Mouse (Mus musculus): ENCODE data around the gene Arhgef2.

The Arhgef2 gene

DNA sequence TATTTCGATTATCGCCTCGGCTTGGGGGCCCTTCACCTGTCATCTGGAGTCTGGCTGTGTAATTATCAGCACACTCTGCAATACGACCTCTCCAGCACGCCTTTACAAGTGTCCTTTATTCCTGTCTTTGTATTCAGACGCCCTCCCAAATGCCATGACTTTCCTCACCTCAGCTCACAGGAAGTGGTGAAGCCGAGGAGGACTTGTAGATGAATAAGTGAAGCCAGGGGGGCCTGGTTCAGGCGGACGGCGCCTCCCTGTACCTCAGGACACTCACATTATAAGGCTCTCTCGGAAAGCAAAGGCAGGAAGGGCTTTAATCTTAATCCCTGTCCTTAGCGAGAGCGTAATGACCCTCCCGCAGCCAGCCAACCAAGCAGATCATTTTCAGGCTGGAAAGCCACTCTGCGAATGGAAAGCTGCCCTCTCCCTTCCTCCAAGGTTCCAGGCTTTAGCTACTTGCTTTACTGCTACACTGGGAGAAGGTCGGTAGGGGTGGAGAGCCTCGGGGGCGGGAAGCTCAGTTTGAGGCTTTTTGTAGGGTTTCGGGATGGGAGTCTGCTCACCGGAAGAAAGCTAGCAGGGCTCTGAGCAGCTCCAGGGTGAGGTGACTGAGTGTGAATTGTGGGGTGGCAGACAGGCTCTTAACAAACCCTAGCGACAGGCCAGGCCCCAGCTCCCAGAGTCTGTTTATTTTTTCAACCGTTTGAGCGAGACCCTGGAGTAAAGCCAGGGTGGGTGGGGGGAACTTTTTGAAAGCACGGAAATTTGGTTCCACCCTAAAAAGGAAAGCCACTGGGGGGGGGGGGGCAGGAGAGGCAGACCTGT, 16.6 kb downstream of the Arhgef2 start:
- DNase-seq: peak; percentile 55

DNA sequence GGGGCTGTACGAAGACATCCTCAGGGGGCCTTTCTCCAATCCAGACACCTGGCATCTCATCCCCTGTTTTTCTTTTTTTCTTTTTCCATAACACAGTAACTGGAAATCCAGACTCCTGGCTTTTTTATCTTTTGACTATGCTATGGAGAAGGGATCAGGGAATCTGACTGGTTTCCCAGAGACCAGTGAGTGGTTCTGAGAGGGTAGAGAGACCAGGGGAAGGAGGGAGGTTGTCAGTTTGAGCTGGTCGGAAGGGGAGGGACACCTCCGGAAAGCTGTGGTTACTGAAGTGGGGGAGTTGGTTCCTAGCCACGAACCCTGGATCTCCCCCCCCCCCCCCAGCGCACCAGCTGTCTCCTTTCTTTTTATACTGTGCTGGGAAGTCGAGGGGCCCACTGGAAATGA, 17.2 kb downstream of the Arhgef2 start:
- no peak for DNase-seq

DNA sequence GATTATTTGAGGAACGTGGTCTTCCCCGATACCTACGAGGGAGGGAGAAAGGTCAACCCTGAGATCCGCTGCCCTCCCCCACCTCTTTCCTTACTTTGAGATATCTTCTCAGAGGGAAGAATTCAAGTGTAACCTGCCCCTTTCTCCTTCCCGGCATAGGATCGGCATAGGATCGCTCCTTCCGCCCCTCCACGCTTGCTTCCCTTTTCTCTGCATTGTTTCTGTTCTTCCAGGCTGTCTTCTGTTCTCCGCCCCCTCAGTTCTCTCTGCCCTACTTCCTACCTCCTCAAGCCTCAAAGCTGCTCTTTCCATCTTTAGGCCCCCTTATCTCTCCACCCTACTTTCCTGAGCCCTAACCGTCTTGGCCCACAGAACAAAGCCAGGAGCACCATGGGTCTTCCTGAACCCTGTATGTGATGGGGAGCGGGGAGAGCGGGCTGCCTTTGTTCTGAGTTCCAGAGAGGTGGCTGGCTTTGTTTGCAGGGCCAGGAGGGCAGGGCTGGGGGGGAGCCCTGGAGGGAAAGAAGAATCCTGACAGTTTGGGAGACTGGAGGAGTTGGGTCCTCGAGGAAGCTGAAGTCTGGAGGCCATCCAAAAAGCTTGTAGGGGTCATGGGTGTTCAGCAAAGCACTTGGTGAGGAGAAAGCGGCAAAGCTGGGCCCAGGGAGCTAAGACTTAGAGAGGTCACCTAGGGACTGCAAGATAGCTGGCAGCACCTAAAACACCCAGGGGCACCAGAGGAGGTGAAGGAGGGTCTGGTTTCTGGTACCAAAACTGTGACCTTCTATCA, 17.8 kb downstream of the Arhgef2 start:
- DNase-seq: no peak

DNA sequence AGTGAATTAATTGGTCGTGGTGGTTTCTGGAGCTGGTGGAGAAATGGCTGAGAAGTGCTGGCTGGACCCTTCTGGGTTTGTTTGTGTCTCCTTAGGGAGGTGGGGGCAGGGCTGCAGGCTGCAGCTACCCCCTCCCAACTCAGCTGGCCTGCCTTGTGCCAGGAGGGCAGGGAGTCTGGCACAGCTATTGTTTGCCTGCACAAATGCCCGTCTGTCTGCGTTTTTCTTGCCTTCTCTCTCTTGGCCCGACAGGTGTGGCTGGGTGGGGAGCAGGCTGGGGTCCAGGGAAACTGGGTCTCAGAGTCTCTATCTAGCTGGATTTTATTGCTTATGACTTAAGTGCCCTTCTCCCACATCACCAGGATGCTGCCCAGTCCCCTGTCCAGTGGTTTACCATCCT, 18.6 kb downstream of the Arhgef2 start:
- DNase-seq: no peak

DNA sequence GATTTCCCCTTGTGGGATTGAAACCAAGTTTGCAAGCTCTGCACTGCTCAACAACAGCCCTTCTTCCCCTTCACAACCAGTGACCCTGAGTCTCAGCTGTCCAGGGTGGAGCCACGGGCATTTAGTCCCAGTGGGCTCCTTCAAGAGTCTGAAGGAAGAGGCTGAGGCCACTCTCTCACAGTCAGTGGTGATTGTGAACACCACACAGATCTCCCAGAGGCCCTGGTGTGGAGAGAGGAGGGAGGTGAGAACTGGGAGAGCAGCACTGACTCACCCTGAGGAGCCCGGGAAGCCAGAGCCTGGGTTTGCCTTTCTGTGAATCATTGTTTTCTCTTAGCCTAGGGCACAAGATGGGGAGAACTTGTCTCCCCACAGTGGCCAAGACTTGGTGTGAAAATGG, 19.2 kb downstream of the Arhgef2 start:
- no peak for DNase-seq

DNA sequence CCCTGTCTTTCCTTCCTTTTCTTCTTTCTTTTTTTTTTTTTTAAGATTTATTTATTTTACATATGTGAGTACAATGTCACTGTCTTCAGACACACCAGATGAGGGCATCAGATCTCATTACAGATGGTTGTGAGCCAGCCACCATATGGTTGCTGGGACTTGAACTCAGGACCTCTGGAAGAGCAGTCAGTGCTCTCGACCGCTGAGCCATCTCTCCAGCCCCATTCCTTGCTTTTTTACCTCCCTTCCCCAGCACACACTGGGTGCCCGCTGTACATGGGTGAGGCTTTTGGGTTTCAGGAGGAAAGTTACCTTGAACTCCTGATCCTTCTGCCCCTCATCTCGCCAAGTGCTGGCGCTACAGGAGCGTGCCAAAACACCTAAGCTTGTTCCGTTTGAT, 19.8 kb downstream of the Arhgef2 start:
- no peak for DNase-seq

DNA sequence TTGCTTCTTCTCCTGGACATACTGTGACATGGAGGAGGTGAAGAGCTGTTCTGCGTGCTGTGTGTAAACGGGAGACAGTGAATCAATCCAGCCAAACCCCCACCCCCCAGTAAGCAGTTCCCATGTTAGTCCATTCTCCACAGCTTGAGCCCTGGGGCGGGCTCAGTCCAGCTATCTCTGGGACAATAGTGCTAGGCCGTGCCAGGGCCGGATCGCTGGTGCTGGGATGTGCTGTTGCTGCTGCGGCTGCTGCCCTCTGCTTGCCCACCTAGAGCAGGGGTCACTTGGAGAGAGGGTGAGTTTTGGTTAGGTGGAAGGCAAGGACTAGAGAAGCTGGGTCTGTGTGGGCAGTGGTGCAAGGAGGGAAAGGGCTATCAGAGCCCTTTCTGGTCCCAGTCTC, 20.6 kb downstream of the Arhgef2 start:
- DNase-seq: no peak

DNA sequence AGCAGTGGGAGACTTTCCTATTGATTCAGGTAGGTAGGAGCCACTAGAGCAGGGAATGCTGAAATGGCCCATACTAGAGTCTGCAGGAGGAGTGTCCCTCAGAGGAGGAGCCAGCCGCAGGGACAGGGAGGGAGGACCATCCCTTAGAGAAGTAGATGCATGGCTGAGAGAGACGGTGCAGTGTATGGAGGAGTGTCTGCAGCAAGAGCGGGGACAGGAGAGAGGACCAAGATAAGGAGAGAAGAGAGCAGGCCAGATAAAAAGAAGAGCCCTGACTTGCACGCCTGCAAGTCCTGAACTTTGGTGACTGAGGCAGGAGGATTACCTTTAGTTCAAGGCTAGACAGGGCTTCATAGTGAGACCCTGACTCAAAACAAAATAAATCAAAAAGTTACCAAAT, 21.3 kb downstream of the Arhgef2 start:
- DNase-seq: no peak

DNA sequence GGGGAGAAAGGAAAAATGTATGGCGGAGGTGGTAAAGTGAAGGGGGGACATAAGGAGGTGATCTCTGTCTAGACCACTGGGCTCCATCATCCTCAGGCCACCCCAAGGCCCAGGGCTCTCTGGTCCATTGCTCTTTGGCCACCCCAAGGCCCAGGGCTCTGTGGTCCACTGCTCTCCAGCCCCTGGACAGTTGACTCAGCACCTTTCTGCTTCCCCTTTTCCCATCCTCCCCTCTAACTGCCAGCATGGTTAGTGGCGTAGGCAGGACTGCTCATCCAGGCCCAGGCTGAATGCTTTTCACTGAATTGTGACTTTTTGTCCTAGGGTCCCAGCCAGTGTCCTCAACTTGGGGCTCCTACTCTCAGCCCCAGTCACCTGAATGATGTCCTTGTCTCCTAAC, 21.8 kb downstream of the Arhgef2 start:
- no peak for DNase-seq

DNA sequence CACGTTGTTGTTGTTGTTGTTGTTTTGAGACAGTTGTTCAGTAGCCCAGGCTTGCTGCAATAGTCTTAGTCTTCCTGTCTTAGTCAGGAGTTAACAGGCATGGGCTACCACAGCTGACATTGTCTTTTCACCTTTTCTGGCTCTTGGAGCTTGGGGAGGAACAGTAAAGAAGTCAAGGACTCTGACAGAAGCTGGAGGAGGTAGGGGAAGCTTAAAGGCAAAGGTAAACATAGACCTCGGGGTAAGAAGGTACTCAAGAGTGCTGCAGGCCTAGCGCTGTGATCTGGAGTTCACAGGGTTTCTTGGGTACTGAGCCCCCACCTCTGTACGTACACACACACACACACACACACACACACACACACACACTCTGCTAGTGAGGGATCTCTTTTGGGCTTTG, 23.0 kb downstream of the Arhgef2 start:
- no peak for DNase-seq

DNA sequence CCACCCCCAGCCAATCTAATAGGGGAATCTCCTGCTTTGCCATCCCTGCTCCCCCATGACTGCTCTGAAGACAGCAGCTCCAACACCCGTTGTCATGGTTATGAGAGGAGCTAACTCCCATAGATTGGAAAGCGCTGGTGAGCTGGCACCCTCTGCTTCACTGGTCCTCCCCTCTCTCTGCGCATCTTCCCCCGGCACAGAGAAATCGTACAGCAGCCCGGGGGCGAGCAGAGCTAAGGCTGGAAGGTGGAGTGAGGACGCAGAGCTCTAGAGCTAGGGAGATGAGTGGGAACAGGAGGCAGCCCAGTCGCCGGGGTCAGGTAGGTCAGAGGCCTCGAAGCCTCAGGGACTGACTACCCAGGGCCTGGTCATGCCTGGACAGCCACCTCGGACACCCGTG, 23.5 kb downstream of the Arhgef2 start:
- DNase-seq: no peak

DNA sequence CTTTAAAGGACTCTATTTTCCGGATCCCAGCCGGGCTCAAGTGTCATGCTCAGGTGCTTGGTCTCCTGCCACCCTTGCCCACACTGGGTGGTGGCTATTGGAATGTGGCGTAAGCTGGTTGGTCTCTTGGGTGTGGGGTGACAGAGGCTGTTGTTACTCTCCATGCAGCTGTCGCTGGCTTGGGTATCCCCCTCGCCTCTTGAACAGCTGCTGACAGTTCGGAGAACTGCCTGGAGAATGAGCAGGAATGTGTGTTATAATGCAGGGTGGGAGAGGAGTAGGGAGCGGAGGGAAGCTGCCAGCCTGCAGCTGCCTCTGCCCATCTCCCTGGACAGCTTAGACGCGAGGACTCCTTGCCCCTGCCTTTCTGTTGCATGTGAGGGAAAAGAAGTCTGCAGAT, 24.3 kb downstream of the Arhgef2 start:
- DNase-seq: no peak

DNA sequence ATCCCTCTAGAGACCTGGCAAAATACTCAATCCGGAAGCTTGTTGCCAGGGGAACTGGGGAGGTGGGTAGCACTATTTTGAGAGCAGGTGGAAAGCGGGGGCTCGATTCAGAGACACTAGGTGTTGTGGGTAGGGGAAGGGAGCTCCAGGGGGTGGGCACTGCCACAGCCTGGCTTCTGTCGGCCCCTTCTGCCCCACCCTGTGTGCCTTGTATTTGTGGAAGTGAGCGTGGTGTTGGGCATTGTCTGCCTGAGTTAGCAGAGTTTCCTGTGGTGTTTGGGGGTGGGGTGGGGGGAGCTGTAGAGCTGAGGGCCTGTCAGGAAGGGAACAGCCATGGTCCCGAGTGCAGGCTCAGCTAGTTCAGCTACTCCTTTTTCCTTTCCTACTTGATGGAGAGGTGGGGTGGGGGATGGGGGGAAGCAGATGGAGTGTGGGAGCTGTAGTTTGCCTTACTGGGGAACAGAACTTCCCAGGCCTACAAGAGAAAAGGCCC, 25.1 kb downstream of the Arhgef2 start:
- peak; percentile 42 for DNase-seq

DNA sequence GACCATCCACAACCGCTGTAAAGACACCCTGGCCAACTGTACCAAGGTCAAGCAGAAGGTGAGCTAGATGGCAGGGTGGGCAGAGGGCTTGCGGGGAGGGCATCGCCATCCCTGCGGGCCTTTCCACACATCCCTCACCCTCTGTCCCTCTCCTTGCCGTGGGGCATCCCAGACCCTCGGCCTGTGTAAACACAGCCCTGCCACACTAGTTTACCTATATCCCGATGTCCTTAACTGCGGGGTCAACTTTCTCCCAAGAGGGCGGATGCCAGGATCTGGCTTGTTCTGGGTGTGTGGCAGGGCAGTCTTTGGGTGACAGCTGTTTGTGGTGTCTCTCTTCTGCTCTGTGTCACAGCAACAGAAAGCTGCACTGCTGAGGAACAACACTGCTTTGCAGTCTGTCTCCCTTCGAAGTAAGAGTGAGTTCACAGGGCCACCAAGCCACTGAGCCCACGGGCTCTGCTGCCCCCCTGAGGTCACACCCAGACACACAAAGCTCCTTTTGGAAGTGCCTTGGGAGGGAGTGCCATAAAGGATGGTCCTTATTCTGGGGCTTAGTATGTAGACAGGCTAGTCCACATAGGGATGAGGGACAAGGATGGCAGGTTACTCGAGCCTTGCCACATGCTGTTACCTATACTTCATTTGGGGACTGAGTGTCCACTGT, 26.3 kb downstream of the Arhgef2 start:
- no peak for DNase-seq

DNA sequence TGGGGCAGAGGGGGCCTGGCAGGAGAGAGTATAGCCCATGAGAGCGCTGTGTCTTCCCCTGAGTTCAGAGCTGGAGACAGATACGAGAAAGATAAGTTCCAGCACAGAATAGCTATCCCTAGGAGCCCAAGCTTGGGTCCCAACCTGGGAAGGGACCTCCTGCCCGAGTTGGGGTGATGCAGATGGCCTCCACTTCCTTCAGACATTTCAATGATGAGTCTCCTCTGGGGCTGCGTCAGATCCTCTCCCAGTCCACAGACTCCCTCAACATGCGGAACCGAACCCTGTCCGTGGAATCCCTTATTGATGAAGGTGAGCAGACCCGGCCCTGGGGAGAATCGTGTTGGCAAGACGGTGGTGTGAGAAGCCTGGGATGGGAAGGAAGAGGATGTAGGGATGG, 27.3 kb downstream of the Arhgef2 start:
- DNase-seq: no peak

DNA sequence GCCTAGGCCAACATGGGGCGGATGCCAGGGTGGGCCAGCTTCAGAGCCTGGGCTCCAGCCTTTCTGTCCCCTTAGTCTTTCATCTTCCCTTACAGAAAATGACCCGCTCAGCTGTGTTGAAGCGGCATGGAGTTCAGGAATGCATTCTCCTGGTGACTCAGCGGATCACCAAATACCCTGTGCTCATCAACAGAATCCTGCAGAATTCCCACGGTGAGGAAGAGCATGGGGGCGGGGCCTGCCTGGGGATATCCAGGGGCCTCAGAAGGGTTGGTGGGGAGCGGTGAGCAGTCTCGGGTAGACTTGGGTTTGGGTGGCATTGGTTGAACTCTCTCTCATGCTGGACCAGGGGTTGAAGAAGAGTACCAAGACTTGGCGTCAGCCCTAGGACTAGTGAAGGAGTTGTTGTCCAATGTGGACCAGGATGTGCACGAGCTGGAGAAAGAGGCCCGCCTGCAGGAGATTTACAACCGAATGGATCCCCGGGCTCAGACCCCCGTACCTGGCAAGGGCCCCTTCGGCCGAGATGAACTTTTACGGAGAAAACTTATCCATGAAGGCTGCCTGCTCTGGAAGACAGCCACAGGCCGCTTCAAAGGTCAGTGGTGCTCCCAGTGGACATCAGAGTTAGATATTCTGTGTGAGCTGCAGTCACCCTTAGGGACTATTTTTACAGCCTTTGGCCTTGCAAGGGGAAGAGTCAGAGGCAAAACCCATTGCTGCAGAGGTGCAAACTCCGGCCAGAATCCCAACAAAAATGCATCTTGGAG, 29.9 kb downstream of the Arhgef2 start:
- no peak for DNase-seq

DNA sequence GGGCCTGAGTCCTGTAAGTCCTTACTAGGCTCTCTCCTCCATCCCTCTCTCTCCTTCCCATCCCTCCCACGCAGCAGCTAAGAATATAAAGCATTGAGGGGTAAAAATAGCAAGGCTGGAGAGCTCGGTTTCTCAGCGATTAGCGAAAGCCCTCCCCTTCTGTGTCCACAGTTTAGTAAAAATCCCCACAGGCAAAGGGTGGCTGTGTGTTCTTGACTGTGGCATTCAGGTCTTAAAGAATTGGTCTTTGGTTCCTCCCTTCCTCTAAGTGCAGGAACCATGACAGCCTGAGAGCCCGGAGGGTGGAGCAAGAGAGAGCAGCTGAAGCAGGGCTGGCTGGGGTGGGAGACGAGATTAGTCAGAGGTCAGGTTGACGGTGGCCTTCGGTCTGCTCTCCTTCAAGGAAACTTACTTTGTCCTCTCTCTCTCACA, 30.8 kb downstream of the Arhgef2 start:
- no peak for DNase-seq

DNA sequence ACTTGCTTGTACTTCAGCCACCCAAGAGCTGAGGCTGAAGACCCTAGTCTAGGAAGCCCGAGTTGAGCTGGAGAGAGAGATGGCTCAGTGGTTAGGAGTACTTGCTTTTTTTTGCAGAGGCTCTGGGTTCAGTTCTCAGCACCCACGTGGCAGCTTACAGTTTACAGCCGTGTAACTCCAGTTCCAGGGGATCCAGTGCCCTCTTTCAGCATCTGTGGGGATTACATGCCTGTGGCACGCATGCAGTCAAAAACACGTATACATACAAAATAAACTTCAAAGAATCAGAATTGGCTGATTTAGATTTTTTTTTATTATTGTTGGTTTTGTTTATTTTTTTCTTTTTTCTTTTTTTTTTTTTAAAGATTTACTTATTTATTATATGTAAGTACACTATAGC, 31.4 kb downstream of the Arhgef2 start:
- DNase-seq: no peak

DNA sequence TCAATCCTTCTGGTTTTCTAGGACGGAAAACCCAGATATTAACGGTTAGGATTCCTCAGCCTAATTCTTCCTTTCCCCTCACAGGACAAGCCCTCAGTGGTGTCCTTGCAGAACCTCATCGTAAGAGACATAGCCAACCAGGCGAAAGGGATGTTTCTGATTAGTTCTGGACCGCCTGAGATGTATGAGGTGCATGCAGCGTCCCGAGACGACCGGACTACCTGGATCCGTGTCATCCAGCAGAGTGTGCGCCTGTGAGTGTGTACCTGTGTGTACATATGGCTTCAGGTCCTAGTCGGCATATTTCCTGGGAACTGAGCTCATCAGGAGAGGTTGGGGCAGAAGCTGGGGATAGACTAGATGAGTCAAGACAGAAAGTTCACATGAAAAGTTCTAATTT, 33.5 kb downstream of the Arhgef2 start:
- no peak for DNase-seq

DNA sequence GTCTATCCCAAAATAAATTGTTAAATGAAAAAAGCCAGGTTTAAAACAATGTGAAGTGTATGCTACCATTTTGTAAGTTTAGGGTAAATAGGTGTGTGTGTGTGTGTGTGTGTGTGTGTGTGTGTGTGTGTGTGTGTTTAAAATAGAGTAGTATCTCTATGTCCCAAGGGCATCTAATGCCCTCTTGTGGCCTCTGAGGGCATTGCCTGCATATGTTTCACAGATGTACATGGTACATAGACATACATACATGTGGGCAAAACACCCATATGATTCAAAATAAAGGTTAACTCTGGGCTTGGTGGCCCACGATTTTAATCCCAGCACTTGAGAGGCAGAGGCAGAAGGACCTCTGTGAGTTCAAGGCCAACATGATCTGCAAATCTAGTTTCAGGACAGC, 34.9 kb downstream of the Arhgef2 start:
- peak; percentile 64 for DNase-seq

DNA sequence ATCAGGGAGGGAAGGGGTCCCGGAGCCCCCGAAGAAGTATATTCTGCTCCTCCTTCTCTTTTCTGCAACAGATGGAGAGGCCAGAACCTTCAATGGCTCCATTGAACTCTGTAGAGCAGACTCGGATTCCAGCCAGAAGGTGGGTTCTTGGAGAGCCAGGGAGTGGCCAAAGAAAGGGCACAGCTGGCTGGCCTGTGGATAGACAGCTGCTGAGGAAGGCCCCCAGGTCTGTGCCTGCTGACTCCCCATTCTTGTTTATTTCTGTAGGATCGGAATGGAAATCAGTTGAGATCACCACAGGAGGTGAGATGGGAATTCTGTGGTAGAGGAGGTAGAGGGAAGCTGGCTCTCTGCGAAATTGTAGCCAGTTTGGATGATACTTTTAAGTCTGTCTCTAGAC, 37.3 kb downstream of the Arhgef2 start:
- no peak for DNase-seq

DNA sequence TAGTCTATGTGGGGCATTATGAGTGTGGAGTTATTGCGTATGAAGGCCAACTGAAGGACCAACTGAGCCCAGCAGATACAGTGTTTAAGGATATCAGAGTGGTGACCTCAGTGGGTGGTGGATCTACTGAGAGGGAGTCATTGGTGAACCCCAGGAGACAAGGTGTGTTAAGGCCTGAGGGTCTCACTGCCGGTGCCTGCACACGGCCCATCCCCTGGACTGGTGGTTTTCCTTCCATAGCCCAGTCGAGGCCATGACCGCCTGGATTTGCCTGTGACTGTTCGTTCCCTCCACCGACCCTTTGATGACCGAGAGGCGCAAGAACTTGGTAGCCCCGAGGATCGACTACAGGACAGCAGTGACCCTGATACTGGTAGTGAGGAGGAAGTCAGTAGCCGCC, 40.2 kb downstream of the Arhgef2 start:
- no peak for DNase-seq

DNA sequence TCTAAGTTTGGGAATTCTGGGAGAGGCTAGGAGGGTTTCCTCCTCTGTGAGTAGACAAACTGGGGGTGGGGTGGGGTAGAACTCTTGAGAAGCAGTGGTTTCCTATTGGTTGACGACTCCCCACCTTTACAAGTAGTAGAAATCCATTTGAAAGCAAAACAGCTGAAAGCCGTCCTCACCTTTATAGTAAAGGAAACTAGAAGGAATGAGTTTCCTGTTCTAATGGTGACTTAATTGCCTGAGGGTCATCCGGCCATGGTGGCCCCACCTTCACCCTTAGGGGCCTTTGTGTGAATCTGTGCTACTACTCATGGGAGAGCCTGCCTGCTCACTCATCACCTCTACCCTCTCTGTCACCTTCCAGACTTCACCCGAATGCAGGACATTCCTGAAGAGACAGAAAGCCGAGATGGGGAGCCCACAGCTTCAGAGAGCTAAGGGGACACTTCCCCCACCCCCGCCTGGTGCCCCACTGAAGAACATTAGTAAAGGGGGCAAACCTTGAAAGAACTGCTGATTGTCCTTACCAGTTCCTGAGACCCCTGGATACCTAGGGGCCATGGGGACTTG, 40.7 kb downstream of the Arhgef2 start:
- DNase-seq: no peak
